Comparison of ENCODE assay signal across 23 mouse cellular contexts in the genomic region with DNA sequence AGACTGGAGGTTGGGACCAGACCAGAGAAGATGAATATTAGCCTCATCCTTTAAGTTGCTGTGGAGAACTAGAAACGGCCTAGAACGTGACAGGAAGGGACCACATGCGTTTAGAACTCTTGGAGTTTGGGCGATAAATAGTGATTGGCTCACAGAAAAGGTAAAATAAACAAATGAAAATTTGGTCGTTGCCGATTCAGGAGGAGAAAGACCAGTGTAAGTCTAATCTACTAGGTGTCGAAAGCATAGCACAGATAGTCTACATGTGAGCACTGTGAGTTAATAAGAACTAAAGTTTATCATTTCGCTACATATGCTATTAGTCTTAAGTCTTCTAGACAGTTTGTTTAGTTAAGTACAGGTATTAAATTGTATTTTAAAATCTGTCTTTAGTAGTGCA. TPM values are rescaled to one million over a fixed set of nuclear protein-coding genes. Genes with fewer than 3 reads are reported as not detected.
A peak's percentile ranks its signal among the peaks of the same experiment; 100 is the strongest.
DNase-seq lines count a peak whose midpoint lies in the region; ATAC-seq and TF ChIP-seq lines count a peak whose summit lies in the region.
"Had no signal": no experiment of that assay in that cellular context is flagged by ENCODE, and none has a peak within 500 bp of the region (broad histone marks: within the 10 kb centered on the region; RNA-seq: fewer than 3 reads in every experiment).

No protein-coding gene starts in this region.

- TF ChIP-seq CTCF in MEL (IDR thresholded peaks at IDR 0.05 in 2 of 3, conservative IDR thresholded peaks at IDR 0.05 in 1 of 3; ENCODE audit: control insufficient read depth in 1 of 3, insufficient read depth in 1 of 3, low read depth in 2 of 3, low read length in 3 of 3, poor library complexity in 1 of 3, severe bottlenecking in 1 of 3): no peak

- 96% methylated on average over 8 of the region's 8 CpGs for whole genome bisulfite sequencing in neural tube, embryonic 15.5 days

- no peak overlapping the region for H3K9ac ChIP-seq in MEL (ENCODE audit: control insufficient read depth, low read depth, low read length, poor library complexity, severe bottlenecking)
- H3K9ac ChIP-seq in neural tube, embryonic 15.5 days (replicated peaks): no peak overlapping the region

- no peak for TF ChIP-seq POLR2A in MEL (IDR thresholded peaks at IDR 0.05; ENCODE audit: control insufficient read depth in 1 of 2, insufficient read depth in 1 of 2, low read depth in 1 of 2, low read length in 2 of 2, poor library complexity in 1 of 2)

- no peak for TF ChIP-seq RAD21 in MEL (IDR thresholded peaks at IDR 0.05; ENCODE audit: low read depth, low read length)

- peaks cover 22 to 37% of the 10 kb centered on the region in 2 experiments for H3K4me1 ChIP-seq in MEL (ENCODE audit: control insufficient read depth in 1 of 2, insufficient read depth in 2 of 2, low read length in 2 of 2)
- peaks cover 14% of the 10 kb centered on the region for H3K4me1 ChIP-seq in neural tube, embryonic 15.5 days

- H3K4me2 ChIP-seq in neural tube, embryonic 15.5 days: no peak overlapping the region

- no peaks in the 10 kb centered on the region for H3K9me3 ChIP-seq in MEL (replicated peaks; ENCODE audit: insufficient read depth, low read length)
- H3K9me3 ChIP-seq in neural tube, embryonic 15.5 days (replicated peaks): no peaks in the 10 kb centered on the region
- H3K9me3 ChIP-seq: G1E had no signal

- H3K4me3 ChIP-seq in MEL (ENCODE audit: control insufficient read depth in 1 of 2, insufficient read depth in 1 of 2, low read depth in 2 of 2, low read length in 2 of 2): no peak overlapping the region
- H3K4me3 ChIP-seq in neural tube, embryonic 15.5 days (replicated peaks): no peak overlapping the region

- no peaks in the 10 kb centered on the region for H3K27me3 ChIP-seq in MEL (ENCODE audit: control insufficient read depth in 1 of 2, insufficient read depth in 2 of 2, low read length in 2 of 2)
- no peaks in the 10 kb centered on the region for H3K27me3 ChIP-seq in neural tube, embryonic 15.5 days (replicated peaks)
- H3K27me3 ChIP-seq: CH12.LX, Patski had no signal

- H3K27ac ChIP-seq in MEL (ENCODE audit: control insufficient read depth, low read depth, low read length): peak overlapping the region; percentile 0; the same call in 1 of the 2 replicates
- no peak overlapping the region for H3K27ac ChIP-seq in neural tube, embryonic 15.5 days (replicated peaks)

- DNase-seq in urinary bladder, postnatal 10 days (ENCODE audit: low spot score): peak; percentile 1
- DNase-seq in urinary bladder, adult 18-20 months (ENCODE audit: low spot score in 2 of 2): no peak
- DNase-seq in MEL (ENCODE audit: low read depth, low spot score): peak; percentile 62
- peak; percentile 63 for DNase-seq in MEL-GATA-1-ER (ENCODE audit: extremely low read depth, low read depth)
- no peak for DNase-seq in gastrocnemius, postnatal 14 days
- DNase-seq: adrenal gland, adult 2 months; adrenal gland, adult 8-10 months; adrenal gland, postnatal 10 days; adrenal gland, postnatal 14 days; adrenal gland, postnatal 25 days; adrenal gland, postnatal 36 days; B cell, adult 2 months; cerebellum, adult 11 months; cerebellum, adult 11-12 months; cerebellum, adult 18-20 months; cerebellum, adult 2 months; cerebellum, adult 8-10 months had no signal

- intact Hi-C loops in gastrocnemius, postnatal 14 days (cut with DNase I; ENCODE audit: low total_unique reads): no loop called here

- no peak for ATAC-seq in neural tube, embryonic 15.5 days (ENCODE audit: low FRiP score)
- ATAC-seq: activated CD4-positive, CD25-positive, alpha-beta regulatory T cell, adult 4 months; CD4-positive, CD25-positive, alpha-beta regulatory T cell, adult 4 months; Patski had no signal

- no peaks in the 10 kb centered on the region for H3K79me2 ChIP-seq in MEL (ENCODE audit: control insufficient read depth, insufficient read depth, low read length, poor library complexity)

- peak; percentile 75 to 83 for TF ChIP-seq EP300 in MEL (IDR thresholded peaks at IDR 0.05; ENCODE audit: low read depth in 1 of 2, low read length in 2 of 2)

- peaks cover 0 to 18% of the 10 kb centered on the region in 2 experiments; a peak in 2 of 4 replicates for H3K36me3 ChIP-seq in MEL (ENCODE audit: control insufficient read depth in 1 of 2, insufficient read depth in 2 of 2, low read length in 2 of 2)
- H3K36me3 ChIP-seq in neural tube, embryonic 15.5 days: 0 out of 2 replicates have a peak, but pooled peaks cover under 1% of the 10 kb centered on the region
- H3K36me3 ChIP-seq: G1E had no signal

TF ChIP-seq in MEL, 35 proteins besides CTCF, POLR2A, EP300 and RAD21:
- no peak for TF ChIP-seq ZMIZ1 (IDR thresholded peaks at IDR 0.05; ENCODE audit: low read depth, low read length)
- TF ChIP-seq NRF1 (IDR thresholded peaks at IDR 0.05; ENCODE audit: insufficient read depth, low read depth, low read length, poor library complexity, severe bottlenecking): no peak
- TF ChIP-seq MAZ (IDR thresholded peaks at IDR 0.05; ENCODE audit: low read depth, low read length): no peak
- TF ChIP-seq ZKSCAN1 (IDR thresholded peaks at IDR 0.05; ENCODE audit: low read depth, low read length): no peak
- peak; percentile 76 for TF ChIP-seq GATA1 (IDR thresholded peaks at IDR 0.05; ENCODE audit: low read depth, low read length)
- peak; percentile 83; the same call in 1 of the 2 replicates for TF ChIP-seq BHLHE40 (IDR thresholded peaks at IDR 0.05; ENCODE audit: borderline replicate concordance, low read depth, low read length)
- no peak for TF ChIP-seq MYB (IDR thresholded peaks at IDR 0.05; ENCODE audit: low read depth, low read length)
- no peak for TF ChIP-seq E2F4 (IDR thresholded peaks at IDR 0.05; ENCODE audit: borderline replicate concordance, low read depth, low read length)
- TF ChIP-seq MYC (IDR thresholded peaks at IDR 0.05; ENCODE audit: low read depth, low read length): peak; percentile 63; the same call in 1 of the 2 replicates
- peak; percentile 47 for TF ChIP-seq TAL1 (IDR thresholded peaks at IDR 0.05; ENCODE audit: low read length)
- TF ChIP-seq MXI1 (IDR thresholded peaks at IDR 0.05; ENCODE audit: low read depth, low read length): 0 out of 2 replicates have a peak, but pooled peaks have one; percentile 56
- no peak for TF ChIP-seq JUND (IDR thresholded peaks at IDR 0.05; ENCODE audit: low read depth, low read length)
- TF ChIP-seq ETS1 (IDR thresholded peaks at IDR 0.05; ENCODE audit: low read depth, low read length): 0 out of 2 replicates have a peak, but pooled peaks have one; percentile 18
- peak; percentile 29; the same call in 1 of the 2 replicates for TF ChIP-seq MAX (IDR thresholded peaks at IDR 0.05; ENCODE audit: low read length)
- TF ChIP-seq ZNF384 (IDR thresholded peaks at IDR 0.05; ENCODE audit: low read depth, low read length): no peak
- TF ChIP-seq GABPA (IDR thresholded peaks at IDR 0.05; ENCODE audit: low read depth, low read length): no peak
- TF ChIP-seq KAT2A (conservative IDR thresholded peaks at IDR 0.05; ENCODE audit: low read depth, low read length): no peak
- TF ChIP-seq HCFC1 (IDR thresholded peaks at IDR 0.05; ENCODE audit: low read depth, low read length): no peak
- TF ChIP-seq TCF12 (IDR thresholded peaks at IDR 0.05; ENCODE audit: low read depth, low read length): peak; percentile 66; the same call in 1 of the 2 replicates
- no peak for TF ChIP-seq NELFE (IDR thresholded peaks at IDR 0.05; ENCODE audit: low read depth, low read length)
- peak; percentile 43; the same call in 1 of the 2 replicates for TF ChIP-seq SIN3A (IDR thresholded peaks at IDR 0.05; ENCODE audit: low read length)

RNA-seq across cellular contexts. Expression of gene P4ha2, which starts 30.1 kb away (rescaled TPM):
- total RNA-seq in MEL (2012; rRNA removed): 18.6 and 32.0 TPM in 2 replicates
- polyA plus RNA-seq in MEL (2012; ENCODE audit: insufficient read depth in 1 of 2, insufficient read length in 2 of 2, low read depth in 1 of 2, low replicate concordance in 2 of 2, missing spikeins in 1 of 2): 10 to 100 TPM in 1 of 2 experiments, not detected in 1; 57.8 TPM
- 10 to 100 TPM; 19.9 to 21.2 TPM for total RNA-seq in gastrocnemius, postnatal 14 days (2021)
- 16.7 and 18.5 TPM in 2 replicates for polyA plus RNA-seq in neural tube, embryonic 15.5 days (2015; fragmentation: Nextera tagmentation; extraction: Ambion mirVana)
- polyA plus RNA-seq: activated CD4-positive, CD25-positive, alpha-beta regulatory T cell, adult 4 months; CD4-positive, CD25-positive, alpha-beta regulatory T cell, adult 4 months; G1E had no signal

Comparison
In these comparisons a context has a peak if more than half of its experiments do, and no peak if none do; other contexts are left out.
1. DNase-seq: peak in urinary bladder, postnatal 10 days (single experiment), MEL (single experiment) and MEL-GATA-1-ER (single experiment); none in urinary bladder, adult 18-20 months (0 of 2) and gastrocnemius, postnatal 14 days (single experiment).